Mouse (Mus musculus) frontal cortex, postnatal 14 days (tissue): ENCODE results near the gene Gria2.

Source experiments
- DNase-seq, 2 experiments: peaks; one replicate each; pipeline ENCODE4 v3.0.0; 2022; ENCODE audit warnings: low spot score in 2 of 2

Gene Gria2

GRCm38 (mm10) chr3:80802596-80803081 lies at the start of gene Gria2:
Gene Gria2, minus strand, starts transcription at chr3:80802835.
- DNase-seq: peak; percentile 86 to 89

- no peak for DNase-seq
Observed at GRCm38 (mm10) chr3:80850947-80851346, 48.3 kb upstream of the Gria2 start.

- DNase-seq: no peak
Observed at GRCm38 (mm10) chr3:80845634-80846033, 43.0 kb upstream of the Gria2 start.

- no peak for DNase-seq
Observed at GRCm38 (mm10) chr3:80839845-80840244, 37.2 kb upstream of the Gria2 start.

GRCm38 (mm10) chr3:80837583-80837982 lies 34.9 kb upstream of the Gria2 start:
- DNase-seq: no peak

- no peak for DNase-seq
Observed at GRCm38 (mm10) chr3:80823975-80824374, 21.3 kb upstream of the Gria2 start.

- no peak for DNase-seq
Observed at GRCm38 (mm10) chr3:80818619-80819018, 16.0 kb upstream of the Gria2 start.

GRCm38 (mm10) chr3:80813734-80814133 lies 11.1 kb upstream of the Gria2 start:
- DNase-seq: no peak

GRCm38 (mm10) chr3:80812237-80812636 lies 9.6 kb upstream of the Gria2 start:
- no peak for DNase-seq

GRCm38 (mm10) chr3:80805327-80805726 lies 2.7 kb upstream of the Gria2 start:
- no peak for DNase-seq

GRCm38 (mm10) chr3:80803811-80804210 lies 1.2 kb upstream of the Gria2 start:
- DNase-seq: no peak

- no peak for DNase-seq
Observed at GRCm38 (mm10) chr3:80803211-80803610, 576 bp upstream of the Gria2 start.

GRCm38 (mm10) chr3:80801827-80802310 lies 766 bp downstream of the Gria2 start:
- DNase-seq: no peak

- DNase-seq: peak; percentile 73
Observed at GRCm38 (mm10) chr3:80800995-80801826, 1.4 kb downstream of the Gria2 start.

GRCm38 (mm10) chr3:80800299-80800994 lies 2.2 kb downstream of the Gria2 start:
- peak; percentile 25 to 49 for DNase-seq

- no peak for DNase-seq
Observed at GRCm38 (mm10) chr3:80797935-80798334, 4.7 kb downstream of the Gria2 start.

- no peak for DNase-seq
Observed at GRCm38 (mm10) chr3:80796764-80797163, 5.9 kb downstream of the Gria2 start.

- DNase-seq: no peak
Observed at GRCm38 (mm10) chr3:80795284-80795683, 7.4 kb downstream of the Gria2 start.

- no peak for DNase-seq
Observed at GRCm38 (mm10) chr3:80787116-80787744, 15.4 kb downstream of the Gria2 start.

- no peak for DNase-seq
Observed at GRCm38 (mm10) chr3:80781144-80781530, 21.5 kb downstream of the Gria2 start.

GRCm38 (mm10) chr3:80780383-80781143 lies 22.1 kb downstream of the Gria2 start:
- DNase-seq: no peak

- DNase-seq: no peak
Observed at GRCm38 (mm10) chr3:80776628-80777027, 26.0 kb downstream of the Gria2 start.
